Mouse (Mus musculus) heart, embryonic 12.5 days (tissue): Measurements from ENCODE around the gene Ugt1a8. TPM values are rescaled to one million over a fixed set of nuclear protein-coding genes. Genes with fewer than 3 reads are reported as not detected.
"Not testable (repeated sequence)": the region's sequence is repeated elsewhere in the genome, so short reads cannot be mapped to it uniquely, and the experiment has no call there.

ENCODE experiments used
- ATAC-seq: fragments of 200-750 bp; cut with Nextera tagmentation; 2 replicates; pipeline ENCODE4 v1.8.0; 2017; ENCODE audit warnings: moderate TSS enrichment, moderate library complexity; ENCODE audit not compliant: insufficient number of reproducible peaks, low FRiP score
- H3K27ac ChIP-seq: fragments of 300-500 bp; sonication (generic); 2 replicates; pipeline ENCODE4 v1.5.1; 2016; ENCODE audit warnings: mild to moderate bottlenecking, moderate library complexity; ENCODE audit not compliant: poor library complexity, severe bottlenecking
- H3K27me3 ChIP-seq: fragments of 300-500 bp; sonication (generic); replicated peaks from 2 replicates; pipeline ENCODE4 v1.6.1; 2016; ENCODE audit warnings: mild to moderate bottlenecking, moderate library complexity
- H3K36me3 ChIP-seq: fragments of 300-500 bp; sonication (generic); 2 replicates; pipeline ENCODE4 v1.6.1; 2016; ENCODE audit warnings: mild to moderate bottlenecking, moderate library complexity
- H3K4me1 ChIP-seq: fragments of 300-500 bp; sonication (generic); replicated peaks from 2 replicates; pipeline ENCODE4 v1.6.1; 2016; ENCODE audit warnings: mild to moderate bottlenecking
- H3K4me2 ChIP-seq: fragments of 300-500 bp; sonication (generic); 2 replicates; pipeline ENCODE4 v1.6.1; 2016; ENCODE audit warnings: mild to moderate bottlenecking, moderate library complexity
- H3K4me3 ChIP-seq: fragments of 300-500 bp; sonication (generic); 2 replicates; pipeline ENCODE4 v1.5.1; 2016; ENCODE audit warnings: mild to moderate bottlenecking
- H3K9ac ChIP-seq: fragments of 300-500 bp; sonication (generic); 2 replicates; pipeline ENCODE4 v1.6.1; 2016; ENCODE audit warnings: mild to moderate bottlenecking, moderate library complexity
- H3K9me3 ChIP-seq: fragments of 300-500 bp; sonication (generic); replicated peaks from 2 replicates; pipeline ENCODE4 v1.6.1; 2016; ENCODE audit warnings: mild to moderate bottlenecking, moderate library complexity
- WGBS: fragments of 180-500 bp; shearing (Covaris S2); methylation state at CpG from one replicate; pipeline ENCODE4 v1.1.7; 2016; 5-methylcytosine and 5-hydroxymethylcytosine counted together
- polyA plus RNA-seq: library from polyadenylated mRNA; unstranded; fragments of >200 nt; fragmentation: Nextera tagmentation; extraction: Ambion mirVana; gene quantifications from 2 replicates; pipeline ENCODE4 v1.2.1, GENCODE M21; 2016

Ugt1a8 gene
- polyA plus RNA-seq, 1 experiment from 2014 or later: not detected

GRCm38 (mm10) chr1:88223591-88223990, 136.0 kb downstream of the Ugt1a8 start:
- ATAC-seq: no peak
- WGBS: 49% methylated on average over 1 of the region's 1 CpGs
- no peaks in the 10 kb centered on the region for H3K27me3 ChIP-seq
- H3K9me3 ChIP-seq: peaks cover 31% of the 10 kb centered on the region
- no peaks in the 10 kb centered on the region for H3K36me3 ChIP-seq
- H3K4me3 ChIP-seq: no peak overlapping the region
- no peak overlapping the region for H3K9ac ChIP-seq
- no peak overlapping the region for H3K27ac ChIP-seq
- no peaks in the 10 kb centered on the region for H3K4me1 ChIP-seq
- no peak overlapping the region for H3K4me2 ChIP-seq

- H3K27ac ChIP-seq: no peak overlapping the region
- no peaks in the 10 kb centered on the region for H3K4me1 ChIP-seq
- no peak overlapping the region for H3K4me2 ChIP-seq
- no peak for ATAC-seq
- H3K9me3 ChIP-seq: peaks cover 37% of the 10 kb centered on the region
- no peaks in the 10 kb centered on the region for H3K36me3 ChIP-seq
- H3K27me3 ChIP-seq: no peaks in the 10 kb centered on the region
- H3K4me3 ChIP-seq: no peak overlapping the region
- H3K9ac ChIP-seq: no peak overlapping the region
- 59% methylated on average over 2 of the region's 2 CpGs for WGBS
These were observed 136.6 kb downstream of the Ugt1a8 start for GRCm38 (mm10) chr1:88224029-88224776.

DNA sequence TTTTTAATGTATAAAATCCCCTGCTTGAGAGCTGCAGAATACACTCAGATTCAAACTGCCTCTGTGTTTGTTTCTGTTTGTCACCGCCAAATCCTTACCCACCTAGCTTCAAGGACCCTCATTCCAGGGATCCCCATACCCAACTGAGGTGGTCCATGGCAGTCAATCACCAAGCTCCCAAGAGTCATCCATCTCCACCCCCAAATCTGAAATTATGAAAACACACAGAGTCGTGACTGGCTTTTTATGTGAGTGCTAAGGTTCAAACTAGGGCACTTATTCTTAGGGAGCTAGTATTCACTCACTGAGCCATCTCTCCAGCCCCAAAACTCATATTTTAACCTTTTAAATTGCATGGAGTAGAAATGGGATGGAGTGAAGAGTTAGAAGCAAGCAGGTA, 137.7 kb downstream of the Ugt1a8 start:
- H3K27ac ChIP-seq, H3K4me1 ChIP-seq, ATAC-seq, H3K36me3 ChIP-seq, H3K4me2 ChIP-seq, H3K9ac ChIP-seq, H3K27me3 ChIP-seq, H3K4me3 ChIP-seq: not testable (repeated sequence)
- H3K9me3 ChIP-seq: peaks cover 48% of the 10 kb centered on the region
- WGBS: 26% methylated on average over 2 of the region's 2 CpGs

GRCm38 (mm10) chr1:88225741-88226140, 138.1 kb downstream of the Ugt1a8 start:
- no peak for ATAC-seq
- H3K4me1 ChIP-seq: no peaks in the 10 kb centered on the region
- H3K4me2 ChIP-seq: no peak overlapping the region
- no peaks in the 10 kb centered on the region for H3K27me3 ChIP-seq
- no peaks in the 10 kb centered on the region for H3K36me3 ChIP-seq
- H3K27ac ChIP-seq: no peak overlapping the region
- H3K9me3 ChIP-seq: peaks cover 52% of the 10 kb centered on the region
- H3K4me3 ChIP-seq: no peak overlapping the region
- no peak overlapping the region for H3K9ac ChIP-seq

- Histone ChIP-seq H3K27me3 (no peaks in the 10 kb centered on the region), H3K9ac (no peak within 1 kb of the TSS), H3K27ac (no peak within 1 kb of the TSS), H3K4me3 (no peak within 1 kb of the TSS), H3K4me2 (no peak within 1 kb of the TSS), H3K9me3 (peaks cover 63% of the 10 kb centered on the region), H3K36me3 (no peaks in the 10 kb centered on the region), H3K4me1 (no peaks in the 10 kb centered on the region)
- ATAC-seq: 0 out of 2 replicates have a peak, but pooled peaks have one; percentile 1
- 46% methylated on average over 5 of the region's 5 CpGs for WGBS
These were observed 139.2 kb downstream of the Ugt1a8 start, which contains the start of gene Mroh2a for GRCm38 (mm10) chr1:88226670-88227379. Gene Mroh2a, plus strand, starts transcription at chr1:88226986.

GRCm38 (mm10) chr1:88227482-88227881, 139.9 kb downstream of the Ugt1a8 start:
- peaks cover 70% of the 10 kb centered on the region for H3K9me3 ChIP-seq
- H3K27ac ChIP-seq: no peak overlapping the region
- WGBS: 48% methylated on average over 2 of the region's 2 CpGs
- no peak overlapping the region for H3K4me3 ChIP-seq
- ATAC-seq: no peak
- H3K27me3 ChIP-seq: no peaks in the 10 kb centered on the region
- no peak overlapping the region for H3K9ac ChIP-seq
- no peaks in the 10 kb centered on the region for H3K36me3 ChIP-seq
- no peaks in the 10 kb centered on the region for H3K4me1 ChIP-seq
- H3K4me2 ChIP-seq: no peak overlapping the region

- no peak overlapping the region for H3K4me3 ChIP-seq
- no peaks in the 10 kb centered on the region for H3K4me1 ChIP-seq
- H3K36me3 ChIP-seq: no peaks in the 10 kb centered on the region
- no peak for ATAC-seq
- no peak overlapping the region for H3K9ac ChIP-seq
- H3K27ac ChIP-seq: no peak overlapping the region
- WGBS: 62% methylated on average over 7 of the region's 7 CpGs
- H3K4me2 ChIP-seq: no peak overlapping the region
- H3K9me3 ChIP-seq: peaks cover 76% of the 10 kb centered on the region
- no peaks in the 10 kb centered on the region for H3K27me3 ChIP-seq
These were observed 140.5 kb downstream of the Ugt1a8 start for GRCm38 (mm10) chr1:88228121-88228520.

DNA sequence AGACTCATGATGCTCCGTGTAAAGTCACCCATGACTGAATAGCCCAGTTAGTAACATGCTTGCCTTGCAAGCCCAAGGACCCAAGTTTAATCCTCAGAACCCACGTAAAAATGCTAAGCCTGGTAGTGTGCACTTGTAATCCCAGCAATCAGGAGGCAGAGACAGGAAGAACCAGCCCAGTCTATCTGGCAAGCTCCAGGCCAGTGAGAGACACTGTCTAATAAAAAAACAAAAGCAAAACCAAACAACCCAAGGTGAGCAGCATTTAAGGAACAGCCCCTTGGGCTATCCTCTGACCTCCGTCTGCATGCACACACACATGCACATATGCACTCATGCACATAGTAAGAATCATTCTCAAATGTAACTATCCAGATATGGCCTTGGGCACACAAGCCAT, 142.0 kb downstream of the Ugt1a8 start:
- H3K27me3 ChIP-seq: no peaks in the 10 kb centered on the region
- peaks cover 91% of the 10 kb centered on the region for H3K9me3 ChIP-seq
- H3K27ac ChIP-seq: no peak overlapping the region
- WGBS: 69% methylated on average over 3 of the region's 3 CpGs
- H3K4me1 ChIP-seq: no peaks in the 10 kb centered on the region
- no peak for ATAC-seq
- H3K9ac ChIP-seq: no peak overlapping the region
- no peaks in the 10 kb centered on the region for H3K36me3 ChIP-seq
- H3K4me2 ChIP-seq: no peak overlapping the region
- H3K4me3 ChIP-seq: no peak overlapping the region

DNA sequence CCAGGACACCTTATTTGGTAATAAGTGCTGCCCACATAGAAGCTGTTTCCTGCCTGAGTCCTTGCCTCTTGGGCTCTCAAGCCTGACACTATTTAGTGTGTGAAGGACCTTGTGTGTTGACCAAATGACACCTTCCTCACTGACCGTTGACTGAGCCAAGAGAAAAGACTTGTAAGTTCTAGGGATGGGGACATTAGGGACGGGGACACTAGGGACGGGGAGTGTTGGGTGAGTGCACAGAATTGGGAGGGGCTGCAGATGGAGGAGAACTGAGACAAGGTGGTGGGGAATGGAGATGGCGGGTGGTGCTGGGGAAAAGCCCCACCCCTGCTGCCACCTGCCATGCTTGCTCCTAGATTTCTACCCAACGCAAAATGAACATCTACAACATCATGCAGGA, 142.4 kb downstream of the Ugt1a8 start:
- H3K9me3 ChIP-seq: peaks cover 95% of the 10 kb centered on the region
- H3K9ac ChIP-seq: no peak overlapping the region
- no peak for ATAC-seq
- no peaks in the 10 kb centered on the region for H3K27me3 ChIP-seq
- no peak overlapping the region for H3K4me2 ChIP-seq
- WGBS: 72% methylated on average over 5 of the region's 5 CpGs
- no peak overlapping the region for H3K27ac ChIP-seq
- H3K4me1 ChIP-seq: no peaks in the 10 kb centered on the region
- no peak overlapping the region for H3K4me3 ChIP-seq
- no peaks in the 10 kb centered on the region for H3K36me3 ChIP-seq

- WGBS: 67% methylated on average over 7 of the region's 7 CpGs
- Histone ChIP-seq H3K27me3 (no peaks in the 10 kb centered on the region), H3K9ac (no peak overlapping the region), H3K4me2 (no peak overlapping the region), H3K27ac (no peak overlapping the region), H3K4me3 (no peak overlapping the region), H3K9me3 (peaks cover 97% of the 10 kb centered on the region), H3K4me1 (no peaks in the 10 kb centered on the region), H3K36me3 (no peaks in the 10 kb centered on the region)
- no peak for ATAC-seq
These were observed 142.8 kb downstream of the Ugt1a8 start for GRCm38 (mm10) chr1:88230421-88230820.

DNA sequence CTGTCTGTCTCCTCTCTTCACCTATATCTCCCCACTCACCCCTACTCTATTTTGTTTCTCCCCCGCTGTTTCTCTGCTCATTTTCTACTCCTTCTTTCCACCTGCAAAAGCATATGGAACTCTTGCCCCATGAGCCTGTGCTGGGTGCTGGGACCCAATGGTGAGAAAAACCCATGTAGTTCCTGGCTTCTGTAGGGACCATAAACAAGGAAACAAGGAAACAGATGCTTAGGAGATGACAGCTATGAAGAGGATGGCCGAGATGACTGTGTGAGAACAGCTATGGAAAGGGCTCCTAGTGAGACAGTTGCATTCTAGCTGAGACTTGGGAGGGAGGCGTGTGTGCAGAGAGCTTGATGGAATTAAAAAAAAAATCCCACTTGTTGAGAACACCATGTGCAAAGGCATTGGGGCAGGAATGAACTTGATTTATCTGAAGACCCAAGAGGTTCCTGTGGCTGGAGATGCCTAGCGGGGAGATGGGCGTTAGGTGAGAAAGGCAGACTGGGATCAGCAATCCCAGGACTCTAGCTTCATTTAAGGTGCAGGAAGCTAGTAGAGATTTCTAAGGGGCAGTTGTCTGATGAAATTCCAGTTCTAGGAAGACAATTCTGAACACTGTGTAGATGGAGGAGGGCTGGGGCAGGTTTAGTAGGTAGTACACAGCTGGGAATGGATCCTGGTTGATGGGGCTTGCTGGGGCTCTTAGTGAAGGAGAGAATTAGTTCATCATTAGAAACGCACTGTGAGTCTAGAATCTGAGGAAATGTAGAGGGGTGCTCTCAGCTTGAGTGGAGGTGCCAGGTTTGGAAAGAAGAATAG, 143.6 kb downstream of the Ugt1a8 start:
- no peak for ATAC-seq
- H3K9ac ChIP-seq: no peak overlapping the region
- no peaks in the 10 kb centered on the region for H3K4me1 ChIP-seq
- no peak overlapping the region for H3K27ac ChIP-seq
- no peaks in the 10 kb centered on the region for H3K27me3 ChIP-seq
- H3K4me2 ChIP-seq: no peak overlapping the region
- H3K36me3 ChIP-seq: no peaks in the 10 kb centered on the region
- H3K9me3 ChIP-seq: peaks cover 98% of the 10 kb centered on the region
- WGBS: 65% methylated on average over 6 of the region's 6 CpGs
- H3K4me3 ChIP-seq: no peak overlapping the region
